Mouse (Mus musculus) C2C12 (cell line): ENCODE data around the gene Flrt3.

Experiments used
- CEBPB ChIP-seq: IDR thresholded peaks from one replicate; pipeline ENCODE4 v1.6.1; 2011; ENCODE audit warnings: low read depth, mild to moderate bottlenecking, control low read depth, moderate library complexity
- CTCF ChIP-seq: IDR thresholded peaks from one replicate; pipeline ENCODE4 v1.5.1; 2011; ENCODE audit not compliant: control insufficient read depth, insufficient read depth, insufficient read length
- USF1 ChIP-seq: IDR thresholded peaks from one replicate; pipeline ENCODE4 v1.6.1; 2011; ENCODE audit warnings: low read depth, mild to moderate bottlenecking, control low read depth, moderate library complexity

GRCm38 (mm10) chr2:140664381-140664780 lies 6.9 kb downstream of the Flrt3 start:
- TF ChIP-seq USF1 (no peak), CEBPB (no peak), CTCF (no peak)
